Comparison of ENCODE assay signal across 10 mouse cellular contexts in the genomic region with DNA sequence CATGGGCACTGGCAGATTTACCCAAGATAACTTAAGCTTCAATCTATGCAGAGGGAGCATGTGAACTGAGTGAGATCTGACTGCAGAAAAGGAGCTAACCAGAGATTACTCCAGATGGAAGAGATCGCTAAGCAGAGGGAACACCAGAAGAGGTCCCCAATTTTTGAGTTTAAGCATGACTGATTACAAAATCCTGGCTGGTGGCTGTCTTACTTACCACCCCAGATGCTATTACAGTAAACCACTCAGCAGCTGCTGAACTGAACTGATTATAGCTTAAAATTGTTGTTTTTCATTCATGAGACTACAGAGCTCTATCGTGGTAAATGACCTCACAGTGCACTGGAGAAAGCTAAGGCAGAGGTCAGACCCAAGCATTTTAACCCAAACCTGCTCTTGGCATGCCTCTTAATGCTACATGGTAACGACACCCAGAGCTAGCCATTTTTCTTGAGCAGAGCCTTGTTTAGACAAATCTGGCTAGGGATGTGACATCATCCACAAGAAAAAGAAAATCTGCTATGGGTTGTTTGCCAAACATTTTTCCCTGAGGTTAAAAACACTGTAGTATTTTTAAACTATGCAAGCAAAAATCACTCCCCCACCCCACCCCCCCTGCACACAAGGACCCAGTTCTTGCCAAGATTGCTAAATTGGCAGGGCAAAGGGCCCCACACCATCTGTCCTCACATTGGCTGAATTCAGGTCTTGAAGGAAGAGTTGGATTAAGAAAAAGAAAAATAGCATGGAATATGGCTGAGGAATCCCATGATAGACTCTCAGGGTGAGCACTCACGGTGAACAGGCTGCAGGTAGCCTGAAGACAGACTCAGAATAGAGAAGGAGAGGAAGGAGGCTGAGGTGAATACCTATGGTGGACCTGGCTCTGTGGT. TPM values are rescaled to one million over a fixed set of nuclear protein-coding genes. Genes with fewer than 3 reads are reported as not detected.
A peak's percentile ranks its signal among the peaks of the same experiment; 100 is the strongest.
DNase-seq lines count a peak whose midpoint lies in the region; ATAC-seq and TF ChIP-seq lines count a peak whose summit lies in the region.
"Had no signal": no experiment of that assay in that cellular context is flagged by ENCODE, and none has a peak within 500 bp of the region (broad histone marks: within the 10 kb centered on the region; RNA-seq: fewer than 3 reads in every experiment).

No protein-coding gene starts in this region.

- H3K27me3 ChIP-seq in lung, postnatal 0 days (replicated peaks; ENCODE audit: insufficient read depth, low read length), result no peaks in the 10 kb centered on the region

- peak; percentile 77 for ATAC-seq in lung, postnatal 0 days
- ATAC-seq in erythroid progenitor cell, adult 5-6 weeks (replicated peaks; ENCODE audit: low FRiP score, poor library complexity, severe bottlenecking), result no peak

- H3K4me2 ChIP-seq in lung, postnatal 0 days (replicated peaks; ENCODE audit: low read depth, low read length), result no peak overlapping the region

- H3K4me3 ChIP-seq in lung, postnatal 0 days (ENCODE audit: low read depth, low read length), result no peak overlapping the region

- no peak for TF ChIP-seq CTCF in lung, postnatal 0 days (IDR thresholded peaks at IDR 0.05)

- 0 out of 2 replicates have a peak, but pooled peaks have one; percentile 19 for TF ChIP-seq EP300 in lung, postnatal 0 days (IDR thresholded peaks at IDR 0.05)

- 46% methylated on average over 4 of the region's 4 CpGs for WGBS in lung, postnatal 0 days

- peak; percentile 16 for DNase-seq in kidney, postnatal 10 days
- DNase-seq in kidney, adult 18-20 months, result no peak
- DNase-seq in cerebellum, adult 11 months, result peak; percentile 73
- DNase-seq in fibroblast of lung, adult 2 months (ENCODE audit: low read depth), result peak; percentile 77
- DNase-seq in lung, postnatal 0 days (ENCODE audit: low spot score), result peak; percentile 63
- no peak for DNase-seq in urinary bladder, postnatal 14 days (ENCODE audit: low spot score)
- DNase-seq in thymus, postnatal 14 days, result no peak

- no peak overlapping the region for H3K9ac ChIP-seq in lung, postnatal 0 days (replicated peaks; ENCODE audit: low read depth)

- no peak overlapping the region for H3K27ac ChIP-seq in lung, postnatal 0 days (ENCODE audit: low read length)

- H3K9me3 ChIP-seq in lung, postnatal 0 days (ENCODE audit: low read length), result no peaks in the 10 kb centered on the region

- H3K36me3 ChIP-seq in lung, postnatal 0 days (ENCODE audit: insufficient read depth, low read length), result no peaks in the 10 kb centered on the region

- H3K4me1 ChIP-seq in lung, postnatal 0 days (ENCODE audit: insufficient read depth, low read depth, low read length), result no peaks in the 10 kb centered on the region

RNA-seq across cellular contexts. Expression of a gene that starts 5.4 kb away (rescaled TPM):
- polyA plus RNA-seq in lung, postnatal 0 days (2015; fragmentation: Nextera tagmentation; extraction: Ambion mirVana), result 0.07 TPM in 1 of 2 replicates, not detected in the other
- 0.84 TPM in 1 of 2 replicates, not detected in the other for total RNA-seq in erythroid progenitor cell, adult 5-6 weeks (2015; ENCODE audit: low replicate concordance)
- total RNA-seq in erythroid progenitor cell, adult 5-6 weeks (2017; ENCODE audit: low replicate concordance), result not detected in 2 replicates
- total RNA-seq: layer of hippocampus, postnatal 36 days had no signal
- polyA plus RNA-seq: neural tube, embryonic 11.5 days had no signal

Comparison
In these comparisons a context has a peak if more than half of its experiments do, and no peak if none do; other contexts are left out.
1. DNase-seq: peak in kidney, postnatal 10 days (single experiment), cerebellum, adult 11 months (single experiment), fibroblast of lung, adult 2 months (single experiment) and lung, postnatal 0 days (single experiment); none in kidney, adult 18-20 months (single experiment), urinary bladder, postnatal 14 days (single experiment) and thymus, postnatal 14 days (single experiment).